Mouse (Mus musculus) cerebellum, adult 2 months (tissue): ENCODE results near the gene Hspg2.

Experiments
- CTCF ChIP-seq: fragments of 200-500 bp; IDR thresholded peaks from 2 replicates; pipeline ENCODE4 v1.5.1; 2011; ENCODE audit warnings: low read depth, mild to moderate bottlenecking, control low read depth, low read length, moderate library complexity, borderline replicate concordance; ENCODE audit not compliant: insufficient read depth
- POLR2A ChIP-seq: fragments of 200-500 bp; IDR thresholded peaks from 2 replicates; pipeline ENCODE4 v1.6.1; 2011; ENCODE audit warnings: low read length, control low read depth, borderline replicate concordance; ENCODE audit not compliant: insufficient read depth

DNA sequence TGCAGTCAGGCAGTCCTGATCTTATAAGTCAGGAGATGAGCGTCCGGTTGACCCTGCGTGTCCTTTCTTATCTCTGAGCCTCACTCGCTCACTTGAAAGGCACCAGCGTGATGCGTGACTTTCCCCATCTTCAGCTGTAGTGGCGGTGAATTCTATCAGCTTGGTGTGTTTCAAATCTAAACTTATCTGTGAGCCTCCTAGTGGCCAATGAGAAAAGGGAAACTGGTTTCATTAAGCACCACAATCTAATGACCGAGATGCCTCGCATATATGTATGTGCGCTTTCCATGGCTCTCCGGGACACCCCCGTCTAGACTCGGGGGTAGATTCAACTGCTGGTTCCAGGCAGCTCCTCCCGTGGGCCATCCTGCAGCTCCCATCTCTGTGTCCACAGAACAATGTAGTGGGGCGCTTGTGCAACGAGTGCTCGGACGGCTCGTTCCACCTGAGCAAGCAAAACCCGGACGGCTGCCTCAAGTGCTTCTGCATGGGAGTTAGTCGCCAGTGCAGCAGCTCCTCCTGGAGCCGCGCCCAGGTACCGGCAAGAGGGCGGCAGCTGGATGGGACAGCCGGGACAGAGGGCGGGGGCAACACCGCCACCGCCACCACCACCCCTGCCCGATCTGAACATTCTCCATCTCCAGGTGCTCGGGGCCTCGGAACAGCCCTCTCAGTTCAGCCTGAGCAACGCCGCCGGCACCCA lies 49.6 kb downstream of the Hspg2 start:
- no peak for TF ChIP-seq CTCF
- no peak for TF ChIP-seq POLR2A
